Mouse (Mus musculus): ENCODE results near the gene Prkn. TPM values are rescaled to one million over a fixed set of nuclear protein-coding genes. Genes with fewer than 3 reads are reported as not detected.
A peak's percentile ranks its signal among the peaks of the same experiment; 100 is the strongest.

The Prkn gene
- polyA plus RNA-seq, 1 experiment from 2014 or later = 2.8 TPM

GRCm38 (mm10) chr17:11284246-11284645 is 444.1 kb downstream of the Prkn start:
- no peak for DNase-seq (ENCODE audit: low spot score)
- Histone ChIP-seq H3K27ac (ENCODE audit: low read length) (no peak overlapping the region), H3K4me1 (ENCODE audit: insufficient read depth, low read depth, low read length) (no peaks in the 10 kb centered on the region), H3K9ac (replicated peaks; ENCODE audit: low read depth) (no peak overlapping the region), H3K36me3 (ENCODE audit: insufficient read depth, low read length) (no peaks in the 10 kb centered on the region), H3K4me2 (replicated peaks; ENCODE audit: low read depth, low read length) (no peak overlapping the region), H3K27me3 (replicated peaks; ENCODE audit: insufficient read depth, low read length) (no peaks in the 10 kb centered on the region), H3K9me3 (ENCODE audit: low read length) (no peaks in the 10 kb centered on the region), H3K4me3 (ENCODE audit: low read depth, low read length) (no peak overlapping the region)
- no peak for ATAC-seq
- TF ChIP-seq CTCF (IDR thresholded peaks at IDR 0.05) (no peak), EP300 (IDR thresholded peaks at IDR 0.05) (no peak)
- 57% methylated on average over 4 of the region's 4 CpGs for WGBS

DNA sequence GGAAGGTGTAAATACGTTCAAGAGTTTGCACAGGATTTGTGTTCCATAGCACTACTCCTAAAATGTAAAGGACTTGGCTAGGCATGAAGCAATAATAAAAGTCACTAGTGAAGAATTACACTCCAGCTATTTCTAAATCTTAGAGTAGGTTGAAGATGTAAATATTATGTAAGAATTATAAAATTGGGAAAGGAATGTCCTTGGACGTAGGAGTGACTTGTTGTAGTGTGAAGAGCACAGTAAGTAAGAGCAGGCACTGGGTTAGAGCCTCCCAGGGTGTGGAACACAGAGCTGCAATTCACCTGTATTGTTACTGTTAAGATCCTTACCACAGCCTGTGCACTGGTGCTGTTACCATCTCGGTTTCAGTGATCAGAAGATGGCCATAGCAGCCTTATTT is 450.0 kb downstream of the Prkn start:
- no peak overlapping the region for H3K27ac ChIP-seq (ENCODE audit: low read length)
- no peaks in the 10 kb centered on the region for H3K27me3 ChIP-seq (replicated peaks; ENCODE audit: insufficient read depth, low read length)
- ATAC-seq (peak; percentile 64), DNase-seq (ENCODE audit: low spot score) (peak; percentile 35)
- 34% methylated on average over 3 of the region's 3 CpGs for WGBS
- no peaks in the 10 kb centered on the region for H3K4me1 ChIP-seq (ENCODE audit: insufficient read depth, low read depth, low read length)
- H3K4me2 ChIP-seq (replicated peaks; ENCODE audit: low read depth, low read length) = no peak overlapping the region
- H3K9me3 ChIP-seq (ENCODE audit: low read length) = no peaks in the 10 kb centered on the region
- TF ChIP-seq CTCF (IDR thresholded peaks at IDR 0.05) (no peak), EP300 (IDR thresholded peaks at IDR 0.05) (peak; percentile 52)
- H3K9ac ChIP-seq (replicated peaks; ENCODE audit: low read depth) = no peak overlapping the region
- H3K4me3 ChIP-seq (ENCODE audit: low read depth, low read length) = no peak overlapping the region
- H3K36me3 ChIP-seq (ENCODE audit: insufficient read depth, low read length) = no peaks in the 10 kb centered on the region

DNA sequence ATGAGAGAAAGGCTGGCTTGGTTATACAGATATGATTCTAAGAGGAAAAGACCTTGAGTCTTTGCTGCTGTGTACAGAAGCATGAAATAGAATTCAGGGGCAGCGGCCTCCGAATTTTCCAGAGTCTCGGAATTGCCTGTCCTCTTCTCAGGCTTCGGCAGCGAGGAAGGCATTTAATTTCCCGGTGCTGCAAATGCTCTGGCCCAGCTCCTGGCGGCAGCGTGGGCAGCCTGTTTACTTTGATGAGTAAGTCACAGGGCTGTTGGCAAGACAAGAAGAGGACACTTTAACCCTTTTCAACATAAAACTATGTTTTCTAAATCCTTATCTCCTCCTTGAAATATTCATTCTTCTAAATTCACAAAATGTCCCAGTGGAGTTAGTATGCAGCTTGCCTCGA is 462.9 kb downstream of the Prkn start:
- no peaks in the 10 kb centered on the region for H3K9me3 ChIP-seq (ENCODE audit: low read length)
- no peak overlapping the region for H3K4me3 ChIP-seq (ENCODE audit: low read depth, low read length)
- ATAC-seq (no peak), DNase-seq (ENCODE audit: low spot score) (no peak)
- H3K27ac ChIP-seq (ENCODE audit: low read length) = no peak overlapping the region
- no peak overlapping the region for H3K9ac ChIP-seq (replicated peaks; ENCODE audit: low read depth)
- no peak overlapping the region for H3K4me2 ChIP-seq (replicated peaks; ENCODE audit: low read depth, low read length)
- H3K36me3 ChIP-seq (ENCODE audit: insufficient read depth, low read length) = no peaks in the 10 kb centered on the region
- H3K4me1 ChIP-seq (ENCODE audit: insufficient read depth, low read depth, low read length) = no peaks in the 10 kb centered on the region
- TF ChIP-seq EP300 (IDR thresholded peaks at IDR 0.05) = no peak
- TF ChIP-seq CTCF (IDR thresholded peaks at IDR 0.05) = no peak
- no peaks in the 10 kb centered on the region for H3K27me3 ChIP-seq (replicated peaks; ENCODE audit: insufficient read depth, low read length)
- WGBS = 64% methylated on average over 9 of the region's 9 CpGs

- H3K27me3 ChIP-seq (replicated peaks; ENCODE audit: insufficient read depth, low read length) = no peaks in the 10 kb centered on the region
- DNase-seq (ENCODE audit: low spot score) = peak; percentile 15
- no peak overlapping the region for H3K4me3 ChIP-seq (ENCODE audit: low read depth, low read length)
- no peak for TF ChIP-seq EP300 (IDR thresholded peaks at IDR 0.05)
- no peak for TF ChIP-seq CTCF (IDR thresholded peaks at IDR 0.05)
- no peaks in the 10 kb centered on the region for H3K9me3 ChIP-seq (ENCODE audit: low read length)
- H3K4me1 ChIP-seq (ENCODE audit: insufficient read depth, low read depth, low read length) = no peaks in the 10 kb centered on the region
- no peak overlapping the region for H3K4me2 ChIP-seq (replicated peaks; ENCODE audit: low read depth, low read length)
- H3K36me3 ChIP-seq (ENCODE audit: insufficient read depth, low read length) = no peaks in the 10 kb centered on the region
- WGBS = 17% methylated on average over 1 of the region's 1 CpGs
- H3K27ac ChIP-seq (ENCODE audit: low read length) = no peak overlapping the region
- no peak overlapping the region for H3K9ac ChIP-seq (replicated peaks; ENCODE audit: low read depth)
- no peak for ATAC-seq
These were observed 469.7 kb downstream of the Prkn start for GRCm38 (mm10) chr17:11309843-11310242.

DNA sequence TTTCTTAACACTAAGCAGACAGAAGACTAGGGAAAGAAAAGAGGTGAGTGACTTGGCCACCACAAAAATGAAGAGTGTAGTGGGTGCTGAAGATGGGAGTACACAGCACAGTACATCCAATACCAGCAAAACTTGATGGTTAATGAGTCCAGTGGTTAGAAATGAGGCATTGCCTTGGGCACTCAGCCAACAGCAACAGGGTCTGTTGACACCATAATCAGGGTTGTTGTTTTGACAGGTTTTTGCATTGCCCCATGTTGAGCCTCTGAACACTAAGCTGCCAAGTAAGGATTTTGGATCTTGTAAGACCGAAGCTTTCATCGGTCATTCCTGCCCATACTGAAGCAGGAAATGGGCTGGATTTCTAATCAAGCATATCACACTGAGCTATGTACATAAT is 474.0 kb downstream of the Prkn start:
- DNase-seq (ENCODE audit: low spot score) (no peak), ATAC-seq (no peak)
- Histone ChIP-seq H3K36me3 (ENCODE audit: insufficient read depth, low read length) (no peaks in the 10 kb centered on the region), H3K27ac (ENCODE audit: low read length) (no peak overlapping the region), H3K4me3 (ENCODE audit: low read depth, low read length) (no peak overlapping the region), H3K9ac (replicated peaks; ENCODE audit: low read depth) (no peak overlapping the region), H3K4me1 (ENCODE audit: insufficient read depth, low read depth, low read length) (no peaks in the 10 kb centered on the region), H3K4me2 (replicated peaks; ENCODE audit: low read depth, low read length) (no peak overlapping the region), H3K9me3 (ENCODE audit: low read length) (no peaks in the 10 kb centered on the region), H3K27me3 (replicated peaks; ENCODE audit: insufficient read depth, low read length) (no peaks in the 10 kb centered on the region)
- TF ChIP-seq EP300 (IDR thresholded peaks at IDR 0.05) (no peak), CTCF (IDR thresholded peaks at IDR 0.05) (no peak)
- WGBS = 80% methylated on average over 2 of the region's 2 CpGs

- no peaks in the 10 kb centered on the region for H3K36me3 ChIP-seq (ENCODE audit: insufficient read depth, low read length)
- no peak overlapping the region for H3K9ac ChIP-seq (replicated peaks; ENCODE audit: low read depth)
- 90% methylated on average over 4 of the region's 4 CpGs for WGBS
- no peak for ATAC-seq
- H3K4me2 ChIP-seq (replicated peaks; ENCODE audit: low read depth, low read length) = no peak overlapping the region
- DNase-seq (ENCODE audit: low spot score) = no peak
- no peak overlapping the region for H3K27ac ChIP-seq (ENCODE audit: low read length)
- H3K4me1 ChIP-seq (ENCODE audit: insufficient read depth, low read depth, low read length) = no peaks in the 10 kb centered on the region
- no peaks in the 10 kb centered on the region for H3K27me3 ChIP-seq (replicated peaks; ENCODE audit: insufficient read depth, low read length)
- H3K4me3 ChIP-seq (ENCODE audit: low read depth, low read length) = no peak overlapping the region
- TF ChIP-seq EP300 (IDR thresholded peaks at IDR 0.05) = no peak
- no peak for TF ChIP-seq CTCF (IDR thresholded peaks at IDR 0.05)
- H3K9me3 ChIP-seq (ENCODE audit: low read length) = no peaks in the 10 kb centered on the region
These were observed 475.5 kb downstream of the Prkn start for GRCm38 (mm10) chr17:11315675-11316074.

DNA sequence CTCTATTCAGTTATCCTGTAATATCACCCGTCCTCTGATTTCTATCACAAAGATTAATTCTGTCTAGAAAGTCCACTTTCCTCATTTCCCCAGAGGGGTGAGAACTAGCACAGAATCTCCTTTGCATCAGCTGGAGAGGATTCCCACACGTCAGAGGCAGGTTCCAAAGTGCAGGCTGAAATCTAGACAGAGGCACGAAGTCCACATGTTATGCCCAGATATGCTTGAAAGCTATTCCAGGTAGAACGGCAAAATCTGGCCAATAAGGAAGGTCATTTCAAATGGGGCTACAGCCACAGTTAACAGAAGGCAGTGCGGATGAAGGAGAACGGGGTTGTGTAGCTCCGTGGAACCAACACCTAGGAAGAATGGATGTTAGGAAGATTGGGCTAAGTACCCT is 478.8 kb downstream of the Prkn start:
- WGBS = 82% methylated on average over 7 of the region's 7 CpGs
- Histone ChIP-seq H3K4me2 (replicated peaks; ENCODE audit: low read depth, low read length) (no peak overlapping the region), H3K36me3 (ENCODE audit: insufficient read depth, low read length) (no peaks in the 10 kb centered on the region), H3K9ac (replicated peaks; ENCODE audit: low read depth) (no peak overlapping the region), H3K4me3 (ENCODE audit: low read depth, low read length) (no peak overlapping the region), H3K27me3 (replicated peaks; ENCODE audit: insufficient read depth, low read length) (no peaks in the 10 kb centered on the region), H3K9me3 (ENCODE audit: low read length) (no peaks in the 10 kb centered on the region), H3K4me1 (ENCODE audit: insufficient read depth, low read depth, low read length) (no peaks in the 10 kb centered on the region), H3K27ac (ENCODE audit: low read length) (no peak overlapping the region)
- DNase-seq (ENCODE audit: low spot score) = no peak
- no peak for TF ChIP-seq CTCF (IDR thresholded peaks at IDR 0.05)
- TF ChIP-seq EP300 (IDR thresholded peaks at IDR 0.05) = no peak
- ATAC-seq = no peak

Data from lung, postnatal 0 days (tissue).